8 mouse cellular contexts compared by ENCODE assay signal in genomic region chr1:134071411-134072018, GRCm38 (mm10). TPM values are rescaled to one million over a fixed set of nuclear protein-coding genes. Genes with fewer than 3 reads are reported as not detected.
DNase-seq lines count a peak whose midpoint lies in the region; ATAC-seq and TF ChIP-seq lines count a peak whose summit lies in the region.

No protein-coding gene starts in this region.

- DNase-seq in heart, postnatal 36 days, result no peak
- no peak for DNase-seq in forebrain, postnatal 0 days
- peak; percentile 49 for DNase-seq in limb, embryonic 14.5 days (ENCODE audit: low spot score)
- DNase-seq in left cerebral cortex, adult 18-20 months (ENCODE audit: low spot score in 2 of 2), result no peak
- DNase-seq in right cerebral cortex, adult 2 months (ENCODE audit: low spot score in 2 of 2), result no peak
- no peak for DNase-seq in ovary, postnatal 14 days (ENCODE audit: low spot score)

- H3K4me3 ChIP-seq in heart, embryonic 11.5 days (ENCODE audit: low read depth, low read length), result no peak overlapping the region
- H3K4me3 ChIP-seq in forebrain, postnatal 0 days (ENCODE audit: low read depth, low read length), result no peak overlapping the region
- H3K4me3 ChIP-seq in limb, embryonic 14.5 days (replicated peaks; ENCODE audit: low read length), result no peak overlapping the region
- no peak overlapping the region for H3K4me3 ChIP-seq in myocyte

- H3K27ac ChIP-seq in heart, embryonic 11.5 days (ENCODE audit: low read depth, low read length), result peak overlapping the region; percentile 54; the same call in 1 of the 2 replicates
- 0 out of 2 replicates have a peak overlapping the region, but pooled peaks have one; percentile 23 for H3K27ac ChIP-seq in forebrain, postnatal 0 days (ENCODE audit: low read depth, low read length)
- H3K27ac ChIP-seq in limb, embryonic 14.5 days (replicated peaks; ENCODE audit: low read depth, low read length), result 0 out of 2 replicates have a peak overlapping the region, but pooled peaks have one; percentile 33

- peaks cover 48% of the 10 kb centered on the region for H3K4me1 ChIP-seq in heart, embryonic 11.5 days (ENCODE audit: control insufficient read depth, insufficient read depth, low read length)
- H3K4me1 ChIP-seq in forebrain, postnatal 0 days (ENCODE audit: insufficient read depth), result no peaks in the 10 kb centered on the region
- peaks cover 44% of the 10 kb centered on the region for H3K4me1 ChIP-seq in limb, embryonic 14.5 days (ENCODE audit: control insufficient read depth, insufficient read depth, low read length)

- H3ac ChIP-seq in myocyte (ENCODE audit: control insufficient read depth, insufficient read length), result no peak overlapping the region

- peaks cover 7% of the 10 kb centered on the region for H3K79me2 ChIP-seq in myocyte (ENCODE audit: control insufficient read depth, insufficient read depth)

- H3K36me3 ChIP-seq in heart, embryonic 11.5 days (ENCODE audit: control insufficient read depth, insufficient read depth, low read length), result no peaks in the 10 kb centered on the region
- H3K36me3 ChIP-seq in forebrain, postnatal 0 days (ENCODE audit: insufficient read depth), result no peaks in the 10 kb centered on the region
- peaks cover 17% of the 10 kb centered on the region for H3K36me3 ChIP-seq in limb, embryonic 14.5 days (ENCODE audit: control insufficient read depth, insufficient read depth, low read length)
- H3K36me3 ChIP-seq in myocyte (ENCODE audit: control insufficient read depth, insufficient read depth), result peaks cover 13% of the 10 kb centered on the region

- TF ChIP-seq POLR2A in limb, embryonic 14.5 days (IDR thresholded peaks at IDR 0.05; ENCODE audit: borderline replicate concordance, extremely low read depth, insufficient read depth, insufficient read length), result no peak
- no peak for TF ChIP-seq POLR2A in myocyte (IDR thresholded peaks at IDR 0.05; ENCODE audit: insufficient read length, low read depth)

- no peak; the same call in 1 of the 2 replicates for ATAC-seq in heart, embryonic 11.5 days (replicated peaks; ENCODE audit: insufficient number of reproducible peaks, low FRiP score, low TSS enrichment)
- peak; percentile 46 for ATAC-seq in forebrain, postnatal 0 days
- ATAC-seq in limb, embryonic 14.5 days (ENCODE audit: low FRiP score, low read depth), result peak; percentile 47; the same call in 1 of the 2 replicates

- no peak for TF ChIP-seq CTCF in forebrain, postnatal 0 days (IDR thresholded peaks at IDR 0.05; ENCODE audit: low read depth)

- no peaks in the 10 kb centered on the region for H3K9me3 ChIP-seq in heart, embryonic 11.5 days (replicated peaks; ENCODE audit: control insufficient read depth, low read length)
- no peaks in the 10 kb centered on the region for H3K9me3 ChIP-seq in forebrain, postnatal 0 days (ENCODE audit: low read length)
- no peaks in the 10 kb centered on the region for H3K9me3 ChIP-seq in limb, embryonic 14.5 days (ENCODE audit: control insufficient read depth, low read length)

- intact Hi-C loops in heart, postnatal 36 days (cut with DNase I), result no loop called here

- 39% methylated on average over 10 of the region's 10 CpGs for WGBS in heart, embryonic 11.5 days (ENCODE audit: insufficient replicate concordance)
- WGBS in forebrain, postnatal 0 days, result 18% methylated on average over 10 of the region's 10 CpGs
- 37% methylated on average over 10 of the region's 10 CpGs for WGBS in limb, embryonic 14.5 days

- H3K27me3 ChIP-seq in heart, embryonic 11.5 days (ENCODE audit: control insufficient read depth, insufficient read depth, low read length), result no peaks in the 10 kb centered on the region
- no peaks in the 10 kb centered on the region for H3K27me3 ChIP-seq in forebrain, postnatal 0 days (ENCODE audit: insufficient read depth, low read length)
- no peaks in the 10 kb centered on the region for H3K27me3 ChIP-seq in limb, embryonic 14.5 days (ENCODE audit: control insufficient read depth, insufficient read depth, low read length)
- H3K27me3 ChIP-seq in myocyte (ENCODE audit: control insufficient read depth, insufficient read depth, insufficient read length), result no peaks in the 10 kb centered on the region

- H3K4me2 ChIP-seq in heart, embryonic 11.5 days, result peak overlapping the region; percentile 11; the same call in 1 of the 2 replicates
- H3K4me2 ChIP-seq in forebrain, postnatal 0 days (ENCODE audit: low read depth), result no peak overlapping the region
- H3K4me2 ChIP-seq in limb, embryonic 14.5 days (replicated peaks; ENCODE audit: low read depth, low read length, severe bottlenecking), result no peak overlapping the region
- peak overlapping the region; percentile 61 for H3K4me2 ChIP-seq in myocyte (ENCODE audit: low read depth)

- 0 out of 2 replicates have a peak overlapping the region, but pooled peaks have one; percentile 47 for H3K9ac ChIP-seq in heart, embryonic 11.5 days (ENCODE audit: low read depth, low read length)
- no peak overlapping the region for H3K9ac ChIP-seq in forebrain, postnatal 0 days
- no peak overlapping the region for H3K9ac ChIP-seq in limb, embryonic 14.5 days (ENCODE audit: low read depth, low read length, severe bottlenecking)

TF ChIP-seq in myocyte, 11 proteins besides CTCF, POLR2A, EP300 and RAD21:
- TF ChIP-seq E2F4 (IDR thresholded peaks at IDR 0.05; ENCODE audit: insufficient read depth) (no peak), CEBPB (IDR thresholded peaks at IDR 0.05; ENCODE audit: insufficient read depth, poor library complexity, severe bottlenecking) (no peak), POLR2AphosphoS2 (IDR thresholded peaks at IDR 0.05; ENCODE audit: insufficient read length, low read depth) (no peak), MYOD1 (IDR thresholded peaks at IDR 0.05; ENCODE audit: control insufficient read depth in 1 of 3, insufficient read length in 2 of 3, low read depth in 2 of 3) (peak; percentile 95 to 97 (median 96)), SRF (IDR thresholded peaks at IDR 0.05; ENCODE audit: control insufficient read depth, insufficient read length, low read depth) (no peak), TCF12 (IDR thresholded peaks at IDR 0.05; ENCODE audit: insufficient read depth, poor library complexity, severe bottlenecking) (peak; percentile 86), USF1 (IDR thresholded peaks at IDR 0.05; ENCODE audit: low read depth) (no peak), MYOG (IDR thresholded peaks at IDR 0.05; ENCODE audit: control insufficient read depth in 1 of 3, insufficient read depth in 1 of 3, insufficient read length in 2 of 3, low read depth in 2 of 3) (peak; percentile 54 to 99 (median 91)), TCF3 (IDR thresholded peaks at IDR 0.05; ENCODE audit: insufficient read length, low read depth) (peak; percentile 68), MAX (IDR thresholded peaks at IDR 0.05; ENCODE audit: low read depth) (no peak), REST (IDR thresholded peaks at IDR 0.05; ENCODE audit: insufficient read depth, insufficient read length) (no peak)

RNA-seq across cellular contexts. Expression of gene Btg2, which starts 7.4 kb away (rescaled TPM):
- 31.7 and 35.6 TPM in 2 replicates for polyA plus RNA-seq in heart, embryonic 11.5 days (2014; fragmentation: Nextera tagmentation; extraction: Ambion mirVana)
- 10 to 100 TPM; 26.6 to 61.0 TPM for total RNA-seq in heart, postnatal 36 days (2021)
- total RNA-seq in forebrain, postnatal 0 days (2014; rRNA removed), result 9.2 and 11.9 TPM in 2 replicates
- 10.1 and 12.0 TPM in 2 replicates for polyA plus RNA-seq in forebrain, postnatal 0 days (2015; fragmentation: Nextera tagmentation; extraction: Ambion mirVana)
- 18.6 TPM in 2 replicates for polyA plus RNA-seq in limb, embryonic 14.5 days (2012; rRNA removed)
- polyA plus RNA-seq in limb, embryonic 14.5 days (2014; fragmentation: Nextera tagmentation; extraction: Ambion mirVana), result 26.2 and 26.4 TPM in 2 replicates
- 13.8 TPM for polyA plus RNA-seq in myocyte (2012; fragmentation: generic; extraction: Trizol)
- total RNA-seq in left cerebral cortex, adult 18-20 months (2021), result 10 to 100 TPM; 18.7 to 22.2 TPM

RNA-seq across cellular contexts. Expression of gene Fmod, which starts 34.5 kb away (rescaled TPM):
- polyA plus RNA-seq in heart, embryonic 11.5 days (2014; fragmentation: Nextera tagmentation; extraction: Ambion mirVana), result 10.6 and 13.4 TPM in 2 replicates
- total RNA-seq in heart, postnatal 36 days (2021), result 10 to 100 TPM in 1 of 2 experiments, 1 to 10 TPM in 1; 8.6 to 13.2 TPM
- total RNA-seq in forebrain, postnatal 0 days (2014; rRNA removed), result 7.0 and 14.2 TPM in 2 replicates
- polyA plus RNA-seq in forebrain, postnatal 0 days (2015; fragmentation: Nextera tagmentation; extraction: Ambion mirVana), result 14.7 and 19.6 TPM in 2 replicates
- polyA plus RNA-seq in limb, embryonic 14.5 days (2012; rRNA removed), result 86.7 and 105 TPM in 2 replicates
- polyA plus RNA-seq in limb, embryonic 14.5 days (2014; fragmentation: Nextera tagmentation; extraction: Ambion mirVana), result 75.1 and 79.5 TPM in 2 replicates
- polyA plus RNA-seq in myocyte (2012; fragmentation: generic; extraction: Trizol), result 0.23 TPM
- 10 to 100 TPM; 27.5 to 28.4 TPM for total RNA-seq in left cerebral cortex, adult 18-20 months (2021)

RNA-seq across cellular contexts. Expression of gene Chit1, which starts 39.5 kb away (rescaled TPM):
- polyA plus RNA-seq in heart, embryonic 11.5 days (2014; fragmentation: Nextera tagmentation; extraction: Ambion mirVana), result 1.7 and 1.9 TPM in 2 replicates
- total RNA-seq in heart, postnatal 36 days (2021), result not detected
- 0.19 and 0.46 TPM in 2 replicates for total RNA-seq in forebrain, postnatal 0 days (2014; rRNA removed)
- 0.30 and 0.41 TPM in 2 replicates for polyA plus RNA-seq in forebrain, postnatal 0 days (2015; fragmentation: Nextera tagmentation; extraction: Ambion mirVana)
- 0.33 TPM in 2 replicates for polyA plus RNA-seq in limb, embryonic 14.5 days (2012; rRNA removed)
- 0.18 and 0.30 TPM in 2 replicates for polyA plus RNA-seq in limb, embryonic 14.5 days (2014; fragmentation: Nextera tagmentation; extraction: Ambion mirVana)
- polyA plus RNA-seq in myocyte (2012; fragmentation: generic; extraction: Trizol), result 0.08 TPM
- total RNA-seq in left cerebral cortex, adult 18-20 months (2021), result not detected

Comparison
In these comparisons a context has a peak if more than half of its experiments do, and no peak if none do; other contexts are left out.
1. H3K4me2 ChIP-seq: peak in heart, embryonic 11.5 days (single experiment) and myocyte (single experiment); none in forebrain, postnatal 0 days (single experiment) and limb, embryonic 14.5 days (single experiment).
2. Peak in every context shown above with its lines, with median percentiles within 50 percentile points of each other: H3K27ac ChIP-seq.